Mouse (Mus musculus) adrenal gland, adult 8-10 months (tissue): ENCODE measurements around the gene Nptx1. TPM values are rescaled to one million over a fixed set of nuclear protein-coding genes. Genes with fewer than 3 reads are reported as not detected.

ENCODE experiments used
- DNase-seq: peaks from one replicate; pipeline ENCODE4 v3.0.0; 2022
- total RNA-seq, 4 experiments: library from RNA; stranded (reverse); gene quantifications; 2 replicates each; pipeline ENCODE4 v1.2.4; 2022

Gene Nptx1
- 1 to 10 TPM; 2.4 to 8.5 (median 5.4) TPM for total RNA-seq

DNA sequence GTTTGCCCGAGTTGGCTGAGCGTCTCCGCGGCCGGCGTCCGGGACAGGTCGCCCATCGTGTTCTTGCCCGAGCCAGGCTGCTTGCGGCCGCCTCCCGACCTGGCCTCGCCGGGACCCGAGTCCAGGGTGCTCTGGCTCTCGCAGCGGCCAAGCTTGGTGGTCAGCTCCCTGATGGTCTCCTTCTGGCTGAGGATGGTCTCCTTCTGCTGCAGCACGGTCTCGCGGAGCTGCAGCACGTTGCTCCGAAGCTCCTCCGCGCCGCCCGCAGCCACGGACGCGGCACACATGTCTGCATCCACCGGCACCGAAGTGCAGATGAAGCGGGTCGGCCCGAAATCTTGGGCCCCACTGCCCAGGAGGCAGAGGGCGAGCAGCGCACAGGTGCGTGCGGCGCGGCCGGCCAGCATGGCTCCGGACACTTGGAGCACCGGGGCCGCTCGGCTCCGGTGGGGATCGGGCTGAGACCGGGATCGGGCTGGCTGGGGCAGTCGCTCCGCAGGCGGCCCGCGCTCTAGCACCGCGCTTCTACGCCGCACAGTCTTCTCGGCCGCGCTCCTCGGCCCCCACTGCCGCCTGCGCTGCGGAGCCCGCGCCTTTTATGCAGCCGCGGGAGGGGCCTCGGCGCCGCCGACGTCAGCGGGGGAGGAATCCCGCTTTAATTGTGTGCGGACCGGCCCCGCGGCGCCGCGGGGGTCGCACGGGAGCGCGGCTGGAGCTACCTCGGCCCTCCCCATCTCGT lies at the start of gene Nptx1:
Gene Nptx1, minus strand, starts transcription at position 571 of the 739 bp plus-strand sequence.
- no peak for DNase-seq

DNA sequence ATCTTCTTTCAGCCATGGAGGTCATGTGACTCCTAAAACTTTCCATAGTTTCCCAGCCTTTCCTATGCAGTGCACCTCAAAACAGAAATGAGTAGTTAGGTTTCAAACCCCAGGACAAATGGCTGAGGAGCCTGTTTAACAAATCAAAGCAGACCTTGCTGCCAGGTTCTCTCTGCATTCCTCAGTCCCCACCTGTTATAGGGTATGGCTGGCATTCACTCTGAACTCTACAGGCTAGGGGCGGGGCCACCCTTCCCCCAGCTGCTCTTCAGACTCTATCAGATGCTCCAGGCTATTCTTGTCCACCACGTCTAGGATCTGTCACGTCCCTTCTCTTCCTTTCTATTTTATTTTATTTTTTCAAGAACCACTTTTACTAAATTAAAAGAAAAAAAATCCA lies 46.4 kb upstream of the Nptx1 start:
- no peak for DNase-seq

DNA sequence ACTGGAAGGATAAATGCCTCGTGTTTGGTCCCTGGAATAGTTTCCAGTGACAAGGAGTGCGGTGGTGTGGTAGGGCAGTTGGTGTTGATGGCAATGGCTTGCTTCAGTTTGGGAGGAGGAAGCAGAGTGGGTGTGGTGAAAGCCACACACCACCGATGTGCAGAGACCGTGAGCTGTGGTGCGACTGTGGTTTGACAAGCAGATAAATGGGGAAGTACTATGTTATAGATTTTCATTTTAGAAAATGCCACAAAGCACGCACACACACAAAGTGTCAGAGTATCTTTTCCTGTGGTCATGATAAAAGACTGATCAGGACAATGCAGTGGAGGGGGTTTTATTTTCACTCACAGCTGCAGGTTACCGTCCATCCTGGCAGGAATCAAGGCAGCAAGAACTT lies 41.7 kb upstream of the Nptx1 start:
- no peak for DNase-seq

DNA sequence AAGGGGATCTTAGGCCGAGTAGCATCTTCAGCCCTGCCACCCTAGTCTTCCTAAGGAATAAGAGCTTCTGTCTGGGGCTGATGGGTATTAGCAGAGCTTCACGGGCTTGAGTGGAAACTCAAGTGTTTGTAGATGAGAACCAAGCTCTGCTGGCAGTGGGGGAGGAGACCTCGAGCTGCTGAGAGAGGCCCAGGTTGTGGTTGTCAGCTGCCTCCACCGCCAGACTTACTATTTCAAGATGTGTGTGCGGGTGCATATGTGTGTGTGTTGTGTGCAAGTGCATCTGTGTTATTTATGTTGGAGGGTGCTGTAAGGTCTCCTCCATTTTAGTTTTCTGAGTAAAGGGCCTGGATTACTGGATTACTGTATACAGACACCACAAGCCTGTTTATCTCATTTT lies 39.6 kb upstream of the Nptx1 start:
- no peak for DNase-seq

DNA sequence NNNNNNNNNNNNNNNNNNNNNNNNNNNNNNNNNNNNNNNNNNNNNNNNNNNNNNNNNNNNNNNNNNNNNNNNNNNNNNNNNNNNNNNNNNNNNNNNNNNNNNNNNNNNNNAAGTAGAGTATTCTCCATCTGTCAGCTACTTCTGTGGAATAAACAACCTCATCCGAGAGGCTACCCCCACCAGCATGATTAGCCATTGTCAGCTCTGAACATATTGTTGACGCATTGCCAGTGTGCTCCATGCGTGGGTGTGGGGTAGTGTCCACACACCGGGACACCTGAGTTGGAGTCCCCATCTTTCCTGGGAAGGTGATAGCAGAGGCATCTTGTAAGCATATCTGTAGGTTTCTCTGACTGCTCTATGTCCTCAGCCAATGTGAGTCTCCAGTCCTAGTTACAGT lies 39.0 kb upstream of the Nptx1 start:
- DNase-seq = no peak

DNA sequence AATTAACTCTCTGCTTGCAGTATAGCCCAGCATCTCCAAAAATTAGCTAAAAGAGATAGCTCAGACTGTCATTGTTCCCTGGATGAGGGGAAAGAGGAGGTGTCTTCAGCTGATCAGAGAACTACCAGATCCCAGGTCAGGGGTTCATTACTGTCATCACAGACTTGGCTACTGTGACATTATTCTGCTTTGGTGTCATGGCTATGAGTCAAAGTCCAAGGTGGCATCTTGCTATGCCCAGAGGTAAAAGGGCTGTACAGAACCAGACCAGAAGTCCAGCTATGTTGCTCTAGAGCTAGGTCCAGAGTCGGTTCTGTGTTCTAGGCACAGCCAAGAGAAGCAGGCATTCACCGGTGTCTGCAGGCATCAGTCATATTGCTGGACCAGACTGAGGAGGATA lies 30.2 kb upstream of the Nptx1 start:
- no peak for DNase-seq

DNA sequence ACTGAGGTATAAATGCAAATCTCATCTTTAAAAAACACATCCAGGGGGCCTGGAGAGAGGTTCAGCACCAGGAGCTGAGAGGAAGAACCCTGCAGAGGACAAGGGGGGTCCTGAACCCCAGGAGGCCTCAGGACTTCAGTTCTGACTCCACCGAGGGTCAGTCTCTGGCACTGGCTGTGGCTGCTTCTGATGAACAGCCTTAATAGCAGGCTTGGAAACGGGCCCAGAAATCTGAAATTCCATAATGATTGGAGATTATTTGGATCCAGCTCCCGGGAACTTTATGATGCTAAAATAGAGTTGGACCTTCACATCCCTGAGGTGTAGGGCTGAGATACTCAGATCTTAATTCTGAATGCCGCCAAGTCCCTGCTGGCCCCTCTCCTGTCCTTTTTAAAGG lies 29.3 kb upstream of the Nptx1 start:
- DNase-seq = no peak

DNA sequence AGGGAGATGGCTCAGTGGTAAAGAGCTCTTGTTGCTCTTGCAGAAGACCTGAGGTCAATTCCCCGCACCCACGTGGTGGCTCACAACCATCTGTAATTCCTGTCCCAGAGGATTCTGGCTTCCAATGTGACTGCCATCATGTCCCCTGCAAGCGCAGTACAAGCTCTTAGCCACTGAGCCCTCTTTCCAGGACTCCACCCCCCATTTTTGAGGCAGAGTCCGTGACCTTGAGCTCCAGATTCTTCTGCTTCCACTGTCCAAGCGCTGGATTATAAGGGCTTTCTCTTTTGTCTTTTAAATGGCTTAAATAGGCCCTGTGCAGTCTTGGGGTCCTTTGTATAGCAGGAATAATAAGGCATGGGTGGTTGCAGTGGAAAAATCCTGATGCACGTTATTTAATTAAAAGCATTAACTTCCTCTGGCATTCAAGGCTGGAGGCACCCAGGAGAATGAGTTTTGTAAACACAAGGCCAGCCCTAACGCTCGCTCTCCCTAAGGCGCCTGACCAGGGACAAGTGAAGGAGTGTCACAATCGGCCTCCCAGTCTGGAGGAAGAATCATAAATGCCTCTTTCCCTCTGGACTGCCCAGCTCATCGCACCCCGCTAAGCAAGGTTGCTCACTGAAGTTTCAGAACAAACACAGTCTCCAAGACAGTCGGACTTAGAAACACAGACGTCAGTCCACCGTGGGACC lies 24.9 kb upstream of the Nptx1 start:
- no peak for DNase-seq

DNA sequence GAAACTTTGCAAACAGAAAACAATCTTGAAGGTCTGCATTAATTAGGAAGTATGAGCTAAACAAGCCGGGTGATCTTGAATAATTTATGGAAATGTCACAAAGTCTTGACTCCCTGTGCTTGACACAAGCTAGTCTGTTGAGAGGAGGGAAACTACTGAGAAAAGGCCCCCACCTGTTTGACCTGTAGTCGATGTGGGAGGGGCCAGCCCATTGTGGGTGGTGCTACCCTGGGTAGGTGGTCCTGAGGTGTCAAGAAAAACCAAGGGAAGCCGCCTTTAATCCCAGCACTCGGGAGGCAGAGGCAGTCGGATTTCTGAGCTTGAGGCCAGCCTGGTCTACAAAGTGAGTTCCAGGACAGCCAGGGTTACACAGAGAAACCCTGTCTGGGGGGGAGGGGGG lies 18.6 kb upstream of the Nptx1 start:
- no peak for DNase-seq

DNA sequence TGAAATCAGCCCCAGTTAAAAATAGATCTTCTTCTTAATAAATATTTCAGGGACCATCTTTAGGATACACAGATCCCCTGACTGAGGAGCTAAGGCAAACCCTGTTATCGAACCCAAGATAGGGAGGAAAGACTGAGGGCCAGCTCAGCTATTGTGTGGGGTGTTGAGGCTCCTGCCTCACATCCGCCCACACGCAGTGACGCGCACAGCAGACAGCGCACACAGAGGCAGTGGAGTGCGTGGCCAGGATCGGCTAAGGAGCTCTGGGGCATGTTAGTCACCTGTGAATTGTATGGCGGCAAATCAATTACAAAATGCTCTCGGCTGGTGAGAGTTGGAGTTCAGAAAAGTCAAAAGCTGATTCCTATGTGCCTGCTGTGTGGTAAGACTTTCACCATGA lies 18.1 kb upstream of the Nptx1 start:
- DNase-seq = no peak

DNA sequence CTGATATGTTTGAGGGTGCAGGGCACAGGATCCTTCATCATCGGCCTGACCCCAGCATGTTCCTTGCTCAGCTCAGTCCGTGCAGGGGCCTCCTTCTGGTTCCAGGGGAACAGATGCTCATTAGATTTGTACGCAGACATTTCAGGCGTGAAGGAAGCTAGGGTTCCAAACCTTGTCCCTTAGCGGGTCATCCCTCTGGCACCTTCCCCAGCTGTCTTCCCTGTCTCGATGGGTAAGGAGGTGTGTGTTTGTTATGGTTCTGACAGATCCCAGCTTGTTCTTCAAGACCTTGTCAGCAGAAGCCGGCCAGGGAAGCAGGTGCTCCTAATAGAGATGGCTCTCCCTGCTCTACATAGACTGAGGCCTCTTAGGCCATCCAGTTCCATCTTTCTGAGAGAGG lies 17.5 kb upstream of the Nptx1 start:
- no peak for DNase-seq

DNA sequence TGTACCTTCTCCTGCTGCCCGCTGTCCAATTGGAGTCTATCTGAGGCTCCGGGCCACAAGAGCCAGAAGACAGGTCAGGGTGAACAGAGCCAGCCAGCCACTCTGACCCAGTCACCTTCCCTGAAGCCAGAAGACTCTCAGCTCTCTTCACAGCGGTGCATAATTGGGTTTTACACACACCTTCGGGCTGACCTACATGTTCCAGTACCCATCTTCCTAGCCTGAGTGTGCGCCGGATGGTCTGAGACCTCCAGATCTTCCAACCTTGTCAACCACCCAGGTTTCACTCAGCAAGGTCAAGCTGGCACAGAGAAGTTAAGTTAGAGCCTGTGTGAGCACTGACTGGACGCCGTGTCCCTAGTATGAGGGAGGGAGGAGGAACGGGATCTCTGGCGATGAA lies 16.8 kb upstream of the Nptx1 start:
- DNase-seq = no peak

DNA sequence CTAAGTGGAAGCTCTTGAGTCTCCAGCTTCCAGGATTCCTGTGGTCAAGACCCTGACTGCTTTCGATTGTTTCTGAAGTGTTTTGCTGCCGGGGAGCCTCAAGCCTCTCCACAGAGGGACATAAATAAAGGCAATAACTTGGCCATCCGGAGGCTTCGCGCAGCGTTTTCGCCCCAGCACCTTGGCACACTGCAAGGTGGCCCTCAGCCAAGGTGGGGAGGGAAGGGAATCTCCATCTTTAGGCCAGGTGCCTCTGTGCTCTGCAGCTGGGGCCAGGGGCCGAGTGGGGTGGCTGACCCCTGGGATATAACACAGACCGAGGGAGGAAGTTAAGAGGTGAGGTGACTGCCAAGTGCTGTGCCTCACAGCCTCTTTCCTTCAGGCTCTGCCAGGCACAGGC lies 15.6 kb upstream of the Nptx1 start:
- DNase-seq = no peak

DNA sequence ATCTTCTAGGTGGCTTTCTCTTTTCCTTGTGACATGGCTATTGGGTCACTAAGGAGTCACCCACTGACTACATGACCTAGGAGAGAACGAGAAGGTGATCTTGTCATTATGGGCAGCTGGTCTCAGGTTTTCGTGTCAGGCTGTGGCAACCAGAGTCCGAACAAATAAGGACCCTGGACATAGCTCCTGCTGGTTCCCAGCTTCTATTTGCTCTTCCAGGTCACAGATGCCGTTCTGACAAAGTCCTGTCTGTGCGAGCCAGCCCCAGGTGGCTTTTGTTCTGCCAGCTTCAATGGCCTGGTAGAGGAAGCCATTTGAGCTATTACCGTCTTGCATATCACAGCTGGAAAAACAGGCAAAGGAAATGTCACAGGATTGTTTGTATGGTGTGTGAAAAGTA lies 14.7 kb upstream of the Nptx1 start:
- DNase-seq = no peak

DNA sequence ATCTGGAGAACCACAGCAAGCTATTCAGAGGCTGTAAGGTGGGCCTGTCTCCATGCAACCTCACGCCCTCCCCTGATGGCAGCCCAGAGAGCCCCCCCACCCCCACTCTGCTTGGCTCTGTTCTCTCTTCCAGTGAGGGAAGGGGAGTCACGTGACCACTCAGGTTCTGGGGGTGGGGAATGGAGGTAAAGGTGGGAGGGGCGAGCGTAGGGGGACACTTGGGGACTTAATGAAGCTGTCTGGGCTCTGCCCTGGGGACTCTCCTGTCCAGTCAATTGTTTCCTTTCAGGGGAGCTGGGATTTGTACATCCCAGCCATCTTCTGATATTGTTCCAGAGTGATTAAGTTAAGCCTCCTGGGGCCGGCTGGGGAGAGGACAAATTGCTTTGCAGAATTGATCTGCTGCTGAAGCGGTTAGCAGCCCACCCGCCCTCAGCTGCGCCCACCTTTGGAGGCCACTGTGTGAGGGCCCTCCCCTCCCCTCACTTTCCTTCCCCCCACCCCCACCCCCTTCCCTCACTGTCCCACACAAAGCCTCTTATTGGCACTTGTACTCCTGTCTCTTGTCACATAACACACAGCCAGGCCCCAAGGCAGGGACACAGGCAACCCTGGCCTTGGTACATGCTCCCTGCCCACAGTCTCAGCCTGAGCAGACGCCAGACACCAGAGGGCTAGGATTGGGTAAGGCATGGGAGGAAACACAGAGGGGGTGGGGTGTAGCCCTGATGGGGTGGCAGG lies 11.5 kb upstream of the Nptx1 start:
- no peak for DNase-seq

DNA sequence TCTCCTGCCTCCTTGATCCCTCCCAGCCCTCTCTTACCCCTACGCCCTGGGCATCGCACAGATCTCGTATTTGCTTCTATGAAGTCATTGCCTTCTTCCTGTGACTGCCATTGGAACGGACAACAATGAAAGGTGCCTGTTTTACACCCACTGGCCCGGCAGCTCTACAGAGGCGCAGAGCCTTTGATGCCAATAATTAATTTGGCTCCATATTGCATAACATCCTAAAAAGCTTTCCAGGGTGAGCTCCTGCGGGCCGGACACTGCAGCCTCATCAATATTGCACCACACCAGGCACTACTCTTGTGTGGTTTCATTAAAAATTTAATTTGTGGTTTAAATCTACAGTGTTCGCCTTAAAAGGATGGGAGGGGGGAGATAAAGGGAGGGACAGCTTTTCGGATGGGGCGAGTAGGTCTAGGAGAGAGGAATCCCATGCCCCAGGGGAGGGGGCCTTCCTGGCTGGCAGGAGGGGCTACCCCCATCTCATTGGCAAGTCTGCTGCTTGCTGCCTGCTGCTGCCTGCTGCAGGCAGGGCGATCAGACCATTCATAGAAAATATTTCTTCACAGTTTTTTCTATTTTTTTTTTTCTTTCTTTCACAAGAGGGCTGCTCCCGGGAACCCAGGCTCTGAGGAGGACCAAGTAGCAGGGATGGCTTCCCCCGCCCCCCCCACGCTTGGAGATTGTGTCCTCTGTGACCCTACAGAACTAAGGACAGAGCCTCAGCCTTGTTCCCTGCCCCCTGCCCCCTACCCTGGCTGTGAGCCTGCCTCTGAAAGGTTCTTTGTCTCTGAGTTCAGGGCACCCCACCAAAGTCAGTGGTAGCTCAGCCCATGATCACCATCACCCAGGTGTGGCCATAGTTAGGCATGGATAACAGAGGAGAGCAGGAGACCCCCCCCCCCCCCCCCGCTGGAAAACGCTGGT lies 10.7 kb upstream of the Nptx1 start:
- DNase-seq = no peak

DNA sequence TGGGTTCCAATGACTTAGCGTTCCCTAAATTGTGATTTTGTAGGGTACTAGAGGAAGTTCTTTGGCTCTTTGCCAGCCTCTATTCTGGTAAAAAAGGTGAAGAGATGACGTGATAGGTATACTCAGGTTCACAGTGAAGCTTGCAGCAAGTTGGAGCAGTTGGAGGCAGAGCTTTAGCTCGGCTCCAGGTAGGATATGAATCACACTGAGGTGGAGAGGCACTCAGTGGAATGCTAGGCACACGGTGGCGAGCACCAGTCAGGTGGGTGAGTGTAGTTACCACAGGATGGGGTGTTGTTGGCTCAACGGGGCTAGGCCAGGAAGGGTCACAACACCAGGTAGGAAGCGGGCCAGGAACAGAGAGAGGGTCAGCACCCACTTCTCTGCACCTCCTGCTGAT lies 7.6 kb upstream of the Nptx1 start:
- DNase-seq = no peak

DNA sequence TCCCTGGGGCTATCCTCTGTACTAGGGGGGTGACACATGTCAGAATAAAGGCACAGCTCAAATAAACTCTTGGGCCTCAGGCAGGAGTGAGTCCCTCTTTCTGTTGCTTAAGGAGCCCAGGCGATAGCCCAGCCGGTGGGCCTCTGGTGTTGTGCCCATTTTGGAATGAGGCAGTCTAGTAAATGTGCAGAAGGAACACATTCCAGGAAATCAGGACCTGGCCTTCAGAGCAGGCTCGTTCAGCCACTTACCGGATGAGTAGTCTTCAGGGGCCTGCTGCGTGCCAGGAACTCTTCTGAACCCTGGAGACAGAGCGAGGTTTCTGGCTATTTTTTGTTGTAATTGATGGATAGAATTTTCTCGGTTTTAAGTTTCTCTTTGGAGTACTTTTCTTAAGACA lies 7.2 kb upstream of the Nptx1 start:
- DNase-seq = no peak

DNA sequence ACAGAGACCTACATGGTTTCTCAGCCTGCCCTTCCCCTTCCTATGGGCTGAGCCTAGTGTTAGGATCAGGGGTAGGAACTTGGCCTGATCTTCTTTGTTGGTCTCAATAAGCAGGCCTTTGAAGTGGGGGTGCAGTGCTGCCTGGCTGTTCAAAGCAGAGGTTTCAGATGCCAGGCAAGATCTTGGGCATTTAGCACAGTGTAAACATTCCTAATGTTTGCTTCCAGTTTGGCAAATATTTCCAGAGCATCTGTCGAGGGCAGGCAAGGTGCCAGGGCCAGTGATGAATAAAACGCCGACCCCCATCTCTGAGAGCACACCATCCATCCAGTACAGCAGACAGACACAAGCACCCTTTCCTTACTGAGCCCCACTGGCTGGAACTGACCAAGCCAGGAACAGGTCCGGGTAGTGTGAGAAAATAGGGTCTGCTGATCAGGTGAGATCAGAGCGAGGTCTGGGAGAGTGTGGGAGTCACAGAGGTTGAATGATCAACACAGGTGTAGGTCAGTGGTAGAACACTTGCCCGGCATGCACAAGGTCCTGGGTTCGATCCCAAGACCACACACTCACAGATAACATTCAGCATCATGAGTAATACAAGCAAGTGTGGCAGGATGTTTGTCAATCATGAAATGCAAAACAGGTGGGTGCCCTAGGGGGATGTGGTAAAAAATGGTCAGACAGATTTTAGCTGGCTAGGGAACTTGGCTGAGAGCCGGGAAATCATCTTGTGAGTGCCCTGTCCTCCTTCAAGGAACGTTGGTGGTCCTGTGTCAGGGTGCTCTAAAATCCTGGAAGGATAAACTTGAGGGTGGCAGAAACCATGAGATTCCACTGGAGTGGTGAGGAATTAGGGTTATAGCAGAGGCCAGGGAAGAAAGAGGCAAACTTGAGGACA lies 5.6 kb upstream of the Nptx1 start:
- no peak for DNase-seq

DNA sequence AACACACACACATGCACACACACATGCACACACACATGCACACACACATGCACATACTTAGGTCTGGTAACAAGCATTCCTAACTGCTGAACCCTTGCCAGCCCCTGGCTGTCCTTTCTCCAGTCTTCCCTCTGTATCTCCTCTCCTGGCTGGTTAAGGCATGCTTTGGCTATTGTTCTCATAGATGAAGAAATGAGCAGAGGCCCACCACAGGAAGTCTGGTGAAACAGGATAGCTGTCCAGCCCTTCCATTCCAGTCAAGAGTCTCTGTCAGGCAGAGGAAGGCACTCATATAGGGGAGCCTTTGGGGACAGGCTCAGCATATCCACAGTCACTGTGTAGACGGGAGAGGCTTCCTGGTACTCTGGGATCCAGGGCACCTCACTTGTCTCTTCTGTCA lies 4.7 kb upstream of the Nptx1 start:
- DNase-seq = no peak

DNA sequence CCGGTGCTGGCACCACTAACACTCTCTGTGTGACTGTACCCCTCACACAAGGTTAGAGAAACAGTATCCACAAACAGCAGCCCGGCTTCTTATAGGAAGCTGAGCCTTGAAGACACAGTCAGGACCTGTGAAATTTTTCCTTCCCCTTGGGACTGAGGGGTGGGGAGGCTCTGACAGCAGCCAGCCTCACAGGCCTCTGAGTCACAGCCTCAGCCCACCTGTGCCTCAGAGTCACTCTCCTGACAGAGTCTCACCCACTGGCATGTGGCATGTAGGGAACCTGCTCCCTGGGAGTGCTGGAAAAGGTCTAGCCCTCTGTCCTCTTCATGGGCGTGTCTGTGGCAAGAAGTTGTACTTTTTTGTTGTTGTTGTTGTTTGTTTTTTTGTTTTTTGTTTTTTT lies 3.9 kb upstream of the Nptx1 start:
- DNase-seq = no peak
